Mouse (Mus musculus) induced T-regulatory cell, adult 2 months (primary cell): ENCODE results near the gene Smarcc2.

Source experiments
- DNase-seq: peaks from one replicate; pipeline ENCODE4 v3.0.0-alpha.2; 2012; ENCODE audit warnings: low read depth

The Smarcc2 gene

GRCm38 (mm10) chr10:128442718-128443117 lies 16.3 kb upstream of the Smarcc2 start:
- DNase-seq: no peak

GRCm38 (mm10) chr10:128444354-128444753 lies 14.7 kb upstream of the Smarcc2 start:
- no peak for DNase-seq

DNA sequence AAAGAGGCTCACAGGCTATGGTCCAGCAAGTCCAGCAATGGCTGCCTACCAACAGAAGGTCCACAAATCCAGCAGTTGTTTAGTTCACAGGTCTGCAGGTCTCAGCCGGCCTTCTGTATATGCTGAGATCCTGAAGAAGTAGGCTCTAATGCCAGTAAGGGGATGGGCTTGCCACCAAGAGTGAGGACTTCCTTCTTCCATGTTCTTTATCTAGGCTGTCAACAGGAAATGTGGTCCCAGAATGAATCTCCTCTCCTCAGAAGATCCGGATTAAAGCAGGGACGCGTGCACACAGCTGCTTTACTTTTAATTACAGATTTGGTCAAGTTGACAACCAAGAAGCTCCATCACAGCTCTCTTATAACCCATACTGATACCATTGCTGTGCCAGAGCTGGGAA lies 13.6 kb upstream of the Smarcc2 start:
- DNase-seq: no peak

DNA sequence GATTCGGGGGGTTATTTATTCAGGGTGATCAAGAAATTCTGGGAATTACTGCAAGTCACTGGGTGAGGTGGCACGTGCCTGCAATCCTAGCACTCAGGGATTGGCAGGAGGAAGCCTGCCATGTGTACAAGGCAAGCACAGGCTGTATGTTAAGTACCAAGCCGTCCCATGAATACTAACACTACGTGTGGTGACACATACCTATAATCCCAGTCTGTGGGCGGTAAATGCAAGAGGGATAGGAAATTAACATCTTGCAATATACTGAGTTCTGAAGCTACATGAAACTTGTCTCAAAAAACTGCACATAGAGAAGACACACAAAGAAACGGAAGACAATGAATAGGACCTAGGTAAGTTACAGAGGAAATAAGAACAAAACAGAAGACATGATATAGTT lies 8.0 kb upstream of the Smarcc2 start:
- no peak for DNase-seq

GRCm38 (mm10) chr10:128454471-128454870 lies 4.6 kb upstream of the Smarcc2 start:
- no peak for DNase-seq

- DNase-seq: peak; percentile 92
Measured at GRCm38 (mm10) chr10:128455280-128455679, 3.8 kb upstream of the Smarcc2 start.

DNA sequence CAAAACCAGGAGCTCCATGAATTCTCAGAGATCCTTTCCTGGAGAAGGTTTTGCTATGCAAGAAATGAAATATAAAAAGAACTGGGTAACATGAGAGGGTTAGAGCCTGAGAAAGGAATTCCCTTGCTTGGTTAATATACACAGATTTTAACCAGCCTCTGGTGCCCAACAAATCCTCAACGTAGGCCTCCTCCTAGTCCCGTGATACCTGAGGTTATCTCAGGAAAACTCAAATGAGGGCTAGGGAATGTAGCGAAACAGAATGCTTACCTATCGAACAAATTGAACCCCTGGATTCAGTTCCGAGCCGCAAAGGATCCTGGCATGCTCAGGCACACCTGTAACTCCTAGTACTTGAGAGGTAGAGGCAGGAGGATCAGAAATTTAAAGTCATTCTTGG lies 1.4 kb upstream of the Smarcc2 start:
- DNase-seq: no peak

DNA sequence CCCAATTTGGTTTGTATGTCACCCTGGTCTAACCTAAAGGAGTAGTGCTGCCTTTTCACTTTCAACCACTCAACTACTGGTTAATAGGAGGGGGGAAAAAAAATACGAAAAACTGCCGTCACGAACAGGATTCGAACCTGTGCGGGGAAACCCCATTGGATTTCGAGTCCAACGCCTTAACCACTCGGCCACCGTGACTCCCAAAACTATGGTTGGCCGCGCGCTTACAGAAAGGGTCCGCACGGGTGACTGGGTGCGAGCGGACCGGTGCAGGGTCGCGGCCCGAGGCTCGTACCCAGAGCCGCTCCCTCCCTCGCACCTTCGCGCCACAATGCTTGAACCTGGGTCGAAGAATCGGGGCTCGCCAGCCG lies 715 bp upstream of the Smarcc2 start:
- DNase-seq: peak; percentile 86

GRCm38 (mm10) chr10:128459409-128460269 lies 591 bp downstream of the Smarcc2 start:
- DNase-seq: peak; percentile 67

DNA sequence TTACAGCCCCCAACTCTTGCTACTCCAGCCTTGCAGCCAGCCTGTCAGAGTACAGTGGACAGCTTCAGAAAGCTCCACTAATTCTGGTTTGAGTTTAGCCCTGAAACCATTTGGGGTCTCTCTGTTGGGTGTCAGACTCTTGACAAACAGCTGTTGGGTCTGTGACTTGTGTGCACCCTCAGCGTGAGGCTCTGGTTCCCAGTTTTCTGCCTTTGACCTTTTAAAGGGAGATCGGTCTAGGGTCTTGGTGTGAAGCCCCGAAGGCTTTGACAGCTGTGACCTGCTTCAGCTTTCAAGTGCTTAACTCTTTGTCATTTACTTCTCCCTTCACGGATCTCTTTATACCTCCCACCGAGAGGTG lies 1.2 kb downstream of the Smarcc2 start:
- DNase-seq: peak; percentile 35

DNA sequence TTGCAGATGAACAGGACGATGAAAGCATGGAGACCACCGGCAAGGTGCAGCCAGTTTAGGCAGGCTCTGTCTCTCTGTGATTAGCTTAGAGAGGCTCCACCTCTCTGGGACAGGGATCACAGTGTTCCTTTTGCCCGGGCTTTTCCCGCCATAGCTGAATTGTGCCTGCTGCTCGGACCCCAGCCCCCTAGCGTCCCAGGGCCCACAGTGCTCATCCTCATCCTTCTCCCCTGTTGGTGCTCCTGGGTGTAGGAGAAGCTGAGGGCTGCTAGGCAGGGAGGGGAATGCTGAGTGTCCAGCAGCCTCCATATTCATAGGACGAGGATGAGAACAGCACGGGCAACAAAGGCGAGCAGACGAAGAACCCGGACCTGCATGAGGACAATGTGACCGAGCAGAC lies 15.3 kb downstream of the Smarcc2 start:
- no peak for DNase-seq

GRCm38 (mm10) chr10:128486370-128486769 lies 27.3 kb downstream of the Smarcc2 start:
- DNase-seq: no peak

- DNase-seq: no peak
Measured at GRCm38 (mm10) chr10:128487861-128488712, 29.0 kb downstream of the Smarcc2 start.

DNA sequence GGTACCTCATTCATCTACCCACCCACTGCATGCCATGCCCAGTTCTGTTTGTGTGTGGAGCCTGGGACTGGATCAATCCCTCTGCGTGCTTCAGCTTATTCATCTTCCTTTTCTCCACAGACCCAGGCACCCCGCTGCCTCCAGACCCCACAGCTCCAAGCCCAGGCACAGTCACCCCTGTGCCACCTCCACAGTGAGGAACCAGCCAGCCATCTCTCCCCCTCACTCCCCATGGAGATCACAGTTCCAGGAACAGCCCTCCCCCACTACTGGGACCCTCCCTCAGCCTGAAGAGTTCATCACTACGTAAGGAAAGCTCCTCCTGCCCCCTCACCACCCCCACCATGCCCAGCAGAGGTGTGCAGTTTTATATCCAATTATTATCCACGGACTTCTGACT lies 29.7 kb downstream of the Smarcc2 start:
- DNase-seq: no peak

DNA sequence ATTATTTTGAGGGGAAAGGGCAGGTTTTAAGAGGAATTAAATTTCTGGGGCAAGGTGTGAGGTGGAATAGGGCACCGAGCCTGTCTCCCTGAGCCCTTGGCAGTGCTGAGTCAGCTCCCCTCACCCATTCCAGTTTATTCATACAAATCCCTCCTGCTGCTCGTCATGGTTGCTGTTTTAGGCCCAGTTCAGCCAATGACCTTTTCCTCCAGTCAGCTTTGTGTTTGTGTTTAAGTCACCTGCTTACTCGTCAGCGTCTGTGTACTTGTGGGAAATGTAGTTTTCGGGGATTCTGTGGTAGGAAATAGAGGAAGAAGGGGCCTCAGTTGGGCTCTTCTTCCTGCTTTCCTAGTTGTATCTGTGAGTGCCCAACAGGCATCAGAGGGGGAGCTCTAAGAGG lies 30.3 kb downstream of the Smarcc2 start:
- no peak for DNase-seq

DNA sequence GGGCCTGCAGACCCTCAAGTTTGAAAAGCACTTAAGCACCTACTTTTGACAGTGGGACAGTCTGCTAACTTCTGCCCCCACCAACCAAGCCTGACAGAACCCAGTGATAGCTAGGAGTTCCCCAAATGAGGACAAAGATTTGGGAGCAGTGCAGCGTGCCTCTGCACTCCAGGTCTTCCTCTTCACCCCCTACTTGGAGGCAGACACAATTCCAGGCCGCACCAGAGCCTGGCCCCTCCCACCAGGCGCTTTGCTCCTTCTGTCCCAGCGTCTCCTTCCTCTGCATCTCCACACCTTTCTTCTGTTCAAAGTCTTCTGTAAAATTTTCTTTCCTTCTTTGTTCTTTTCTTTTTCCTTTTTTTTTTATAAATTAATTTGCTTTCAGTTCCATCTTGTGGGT lies 30.7 kb downstream of the Smarcc2 start:
- DNase-seq: no peak

- DNase-seq: no peak
Measured at GRCm38 (mm10) chr10:128490232-128490631, 31.2 kb downstream of the Smarcc2 start.

DNA sequence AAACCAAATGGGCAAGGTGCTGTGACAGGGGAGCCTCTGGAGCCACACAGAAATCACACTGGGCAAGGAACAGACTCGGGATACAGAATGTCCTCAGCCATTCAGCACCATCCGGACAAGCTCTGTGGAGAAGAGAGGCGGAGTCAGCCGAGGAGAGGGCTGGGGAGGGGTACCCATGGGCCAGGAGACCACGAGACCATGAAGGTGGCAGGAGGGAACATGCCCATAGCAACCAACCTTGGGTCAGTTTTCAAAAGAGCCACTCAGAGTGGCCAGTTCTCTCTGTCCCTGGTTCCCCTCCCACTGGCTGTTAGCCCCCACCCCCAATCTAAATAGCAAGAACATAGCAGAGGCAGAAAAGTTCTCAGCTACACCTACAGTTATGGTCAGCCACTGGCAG lies 31.9 kb downstream of the Smarcc2 start:
- no peak for DNase-seq

DNA sequence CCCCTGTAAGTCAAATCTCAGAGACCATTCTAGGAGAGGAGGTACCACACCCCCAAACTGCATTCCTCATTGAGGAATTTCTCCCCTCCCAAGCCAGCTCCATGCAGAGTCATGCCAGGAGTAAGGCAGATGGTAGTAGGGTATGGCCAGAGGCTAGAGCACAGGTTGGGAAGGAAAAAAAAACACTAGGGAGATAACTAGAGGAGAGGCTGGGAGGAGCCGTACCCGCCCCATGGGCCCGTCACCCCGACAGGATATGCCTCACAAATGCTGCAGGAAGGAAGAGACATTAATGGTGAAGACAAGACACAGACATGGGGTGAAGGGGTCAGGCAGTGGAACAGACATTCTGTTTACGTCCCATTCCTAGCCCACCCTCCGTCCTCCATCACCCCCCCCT lies 32.4 kb downstream of the Smarcc2 start:
- peak; percentile 64 for DNase-seq

GRCm38 (mm10) chr10:128492051-128492450 lies 33.0 kb downstream of the Smarcc2 start:
- DNase-seq: peak; percentile 59

- peak; percentile 73 for DNase-seq
Measured at GRCm38 (mm10) chr10:128492633-128493311, 33.7 kb downstream of the Smarcc2 start.

DNA sequence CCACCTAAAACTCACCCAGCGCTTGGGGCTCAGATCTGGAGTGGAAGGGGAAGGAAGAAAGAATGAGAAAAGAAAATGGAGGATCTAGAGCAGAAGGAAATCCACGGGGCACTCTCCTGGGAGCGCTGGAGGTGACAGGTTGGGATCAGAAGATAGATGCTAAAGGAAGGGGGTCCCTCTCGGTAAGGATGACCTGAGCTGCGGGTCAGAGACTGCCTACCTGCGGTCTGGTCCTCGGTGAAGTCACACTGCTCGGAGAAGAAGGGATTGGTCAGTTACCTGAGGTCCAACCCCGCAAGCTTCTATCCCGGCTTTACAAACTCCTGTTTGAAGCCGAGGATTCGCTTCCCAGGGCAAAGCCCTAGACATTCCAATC lies 34.3 kb downstream of the Smarcc2 start:
- DNase-seq: no peak
